Mouse (Mus musculus) right cerebral cortex, postnatal 4 days (tissue): ENCODE data around the gene Grn.
"Not testable (repeated sequence)": the region's sequence is repeated elsewhere in the genome, so short reads cannot be mapped to it uniquely, and the experiment has no call there.

Experiments used
- DNase-seq: peaks from one replicate; pipeline ENCODE4 v3.0.0-alpha.2; 2022

Gene Grn

GRCm38 (mm10) chr11:102430121-102431017 lies at the start of gene Grn:
TSS of gene Grn (plus strand) at chr11:102430315.
- DNase-seq: peak; percentile 69

GRCm38 (mm10) chr11:102381341-102382100 lies 48.6 kb upstream of the Grn start:
- DNase-seq: no peak

GRCm38 (mm10) chr11:102382794-102383193 lies 47.3 kb upstream of the Grn start:
- DNase-seq: no peak

- no peak for DNase-seq
These were observed 46.6 kb upstream of the Grn start for GRCm38 (mm10) chr11:102383365-102384136.

GRCm38 (mm10) chr11:102384418-102384817 lies 45.7 kb upstream of the Grn start:
- no peak for DNase-seq

- no peak for DNase-seq
These were observed 45.0 kb upstream of the Grn start for GRCm38 (mm10) chr11:102385075-102385474.

- DNase-seq: no peak
These were observed 44.0 kb upstream of the Grn start for GRCm38 (mm10) chr11:102386121-102386520.

- DNase-seq: not testable (repeated sequence)
These were observed 40.7 kb upstream of the Grn start for GRCm38 (mm10) chr11:102389436-102389835.

GRCm38 (mm10) chr11:102392441-102393237 lies 37.5 kb upstream of the Grn start:
- DNase-seq: no peak

- DNase-seq: peak; percentile 98
These were observed 36.9 kb upstream of the Grn start, which contains the start of gene Rundc3a for GRCm38 (mm10) chr11:102393238-102393634. TSS of gene Rundc3a (plus strand) at chr11:102393403.

GRCm38 (mm10) chr11:102393719-102394420 lies 36.2 kb upstream of the Grn start:
- peak; percentile 58 for DNase-seq

GRCm38 (mm10) chr11:102394421-102395124 lies 35.5 kb upstream of the Grn start:
- DNase-seq: no peak

- DNase-seq: peak; percentile 18
These were observed 34.9 kb upstream of the Grn start for GRCm38 (mm10) chr11:102395250-102395649.

GRCm38 (mm10) chr11:102396263-102396662 lies 33.9 kb upstream of the Grn start:
- no peak for DNase-seq

GRCm38 (mm10) chr11:102396671-102397141 lies 33.4 kb upstream of the Grn start:
- no peak for DNase-seq

- DNase-seq: no peak
These were observed 31.9 kb upstream of the Grn start for GRCm38 (mm10) chr11:102398007-102398825.

- DNase-seq: no peak
These were observed 31.0 kb upstream of the Grn start for GRCm38 (mm10) chr11:102399107-102399506.

GRCm38 (mm10) chr11:102399610-102400072 lies 30.5 kb upstream of the Grn start:
- peak; percentile 16 for DNase-seq

- no peak for DNase-seq
These were observed 29.5 kb upstream of the Grn start for GRCm38 (mm10) chr11:102400513-102401084.
